Mouse (Mus musculus): ENCODE data around the gene Mzt1. TPM values are rescaled to one million over a fixed set of nuclear protein-coding genes. Genes with fewer than 3 reads are reported as not detected.

Gene Mzt1
- polyA plus RNA-seq, 1 experiment from 2014 or later, result 96.6 TPM

Other genes starting within 250 kb of the Mzt1 start
- 0.78 TPM in 1 of 2 replicates, not detected in the other for gene Rpl36a-ps1, start 51.8 kb downstream of the Mzt1 start, polyA plus RNA-seq (2014; fragmentation: Nextera tagmentation; extraction: Ambion mirVana)
- 11.2 and 13.6 TPM in 2 replicates for gene Bora, start 88 bp upstream of the Mzt1 start, polyA plus RNA-seq (2014; fragmentation: Nextera tagmentation; extraction: Ambion mirVana)
- 18.5 and 19.3 TPM in 2 replicates for gene Pibf1, start 53.3 kb upstream of the Mzt1 start, polyA plus RNA-seq (2014; fragmentation: Nextera tagmentation; extraction: Ambion mirVana)
- gene Dis3, start 53.6 kb upstream of the Mzt1 start, polyA plus RNA-seq (2014; fragmentation: Nextera tagmentation; extraction: Ambion mirVana), result 28.8 and 30.9 TPM in 2 replicates

All from hindbrain, embryonic 14.5 days (tissue).